Mouse (Mus musculus) E14TG2a.4 (cell line): ENCODE measurements around the gene Flrt1.
A peak's percentile ranks its signal among the peaks of the same experiment; 100 is the strongest.

ENCODE experiments used
- H3K27me3 ChIP-seq: 2 replicates; pipeline ENCODE4 v1.6.1; 2014; ENCODE audit warnings: low read length, control low read depth; ENCODE audit not compliant: insufficient read depth
- H3K36me3 ChIP-seq: 2 replicates; pipeline ENCODE4 v1.6.1; 2014; ENCODE audit warnings: low read length, control low read depth; ENCODE audit not compliant: insufficient read depth
- H3K4me1 ChIP-seq: replicated peaks from 2 replicates; pipeline ENCODE4 v1.6.1; 2014; ENCODE audit warnings: low read depth, low read length, control low read depth
- H3K4me3 ChIP-seq: replicated peaks from 2 replicates; pipeline ENCODE4 v1.5.1; 2014; ENCODE audit warnings: mild to moderate bottlenecking, low read length
- H3K9me3 ChIP-seq: 2 replicates; pipeline ENCODE4 v1.6.1; 2014; ENCODE audit warnings: low read length, control low read depth
- CTCF ChIP-seq: conservative IDR thresholded peaks from 2 replicates; pipeline ENCODE4 v1.5.1; 2014; ENCODE audit warnings: low read length
- NANOG ChIP-seq: IDR thresholded peaks from 2 replicates; pipeline ENCODE4 v1.6.1; 2014; ENCODE audit warnings: borderline replicate concordance, low read length, mixed read lengths
- POU5F1 ChIP-seq: IDR thresholded peaks from 2 replicates; pipeline ENCODE4 v1.6.1; 2014; ENCODE audit warnings: low read length, borderline replicate concordance

Flrt1 gene

DNA sequence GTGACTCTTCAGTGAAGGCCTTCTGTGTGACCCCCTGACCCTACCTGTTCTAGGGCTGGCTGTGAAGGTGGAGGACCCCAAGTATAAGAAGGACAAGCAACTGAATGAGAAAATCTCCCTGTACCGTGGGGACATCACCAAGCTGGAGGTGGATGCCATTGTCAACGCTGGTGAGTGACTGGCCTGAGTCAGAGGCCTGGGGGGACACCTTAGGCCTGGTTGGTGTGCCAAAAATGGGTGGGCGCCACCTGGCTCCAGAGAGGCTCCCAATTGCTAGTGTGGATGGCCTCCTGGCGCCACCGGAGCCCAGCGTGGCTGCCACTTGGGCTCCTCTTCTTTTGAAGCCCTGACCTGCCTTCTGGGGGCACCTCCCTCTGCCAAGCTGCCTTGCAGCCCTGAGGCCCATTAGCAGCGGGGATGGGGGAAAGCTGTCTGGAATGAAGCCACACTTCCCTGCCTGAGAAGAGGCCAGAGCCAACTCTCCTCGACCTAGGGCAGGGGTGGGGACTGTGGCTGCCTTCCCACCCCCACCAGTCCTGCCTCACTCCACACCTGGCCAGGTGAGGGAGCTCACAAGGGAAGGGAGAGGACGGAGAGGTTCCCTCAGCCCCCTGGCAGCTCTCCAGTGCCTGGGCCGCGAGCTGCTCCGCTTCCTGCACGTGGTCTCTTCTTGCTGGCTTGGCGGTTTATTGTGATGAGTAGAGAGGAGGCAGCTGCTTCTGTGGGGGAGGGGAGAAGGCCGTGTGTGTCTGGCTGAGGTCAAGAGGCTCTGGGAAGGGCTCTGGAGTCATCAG lies 39.3 kb downstream of the Flrt1 start:
- Histone ChIP-seq H3K27me3 (peaks cover 54% of the 10 kb centered on the region), H3K36me3 (no peaks in the 10 kb centered on the region), H3K4me3 (peak overlapping the region; percentile 57), H3K9me3 (no peaks in the 10 kb centered on the region), H3K4me1 (peaks cover 76% of the 10 kb centered on the region)
- TF ChIP-seq NANOG: no peak
- no peak for TF ChIP-seq CTCF
- TF ChIP-seq POU5F1: no peak

DNA sequence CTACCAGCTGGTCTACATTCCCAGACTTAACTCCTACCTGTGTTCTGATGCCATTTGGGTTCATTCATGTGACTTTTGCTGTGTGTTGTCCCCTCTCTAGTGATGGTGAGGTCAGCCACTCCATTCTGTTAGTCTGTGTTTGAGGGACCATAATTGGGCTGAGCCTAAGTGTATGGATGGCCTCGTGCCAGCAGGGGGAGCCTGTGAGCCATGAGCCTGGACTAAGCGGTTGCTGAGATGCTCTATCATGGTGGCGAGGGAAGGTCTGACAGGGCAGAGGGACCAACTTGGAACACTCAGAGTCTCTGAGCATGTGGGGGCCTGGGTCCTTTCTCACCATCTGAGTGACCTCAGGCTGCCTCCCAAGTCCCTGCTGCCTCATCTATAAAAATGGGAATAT lies 41.0 kb downstream of the Flrt1 start:
- Histone ChIP-seq H3K36me3 (0 out of 2 replicates have a peak, but pooled peaks cover 6% of the 10 kb centered on the region), H3K27me3 (peaks cover 38% of the 10 kb centered on the region), H3K9me3 (no peaks in the 10 kb centered on the region), H3K4me1 (peaks cover 64% of the 10 kb centered on the region), H3K4me3 (no peak overlapping the region)
- TF ChIP-seq CTCF (peak; percentile 99), NANOG (no peak), POU5F1 (no peak)

- TF ChIP-seq CTCF (no peak), NANOG (no peak), POU5F1 (no peak)
- Histone ChIP-seq H3K4me1 (peaks cover 69% of the 10 kb centered on the region), H3K9me3 (no peaks in the 10 kb centered on the region), H3K27me3 (peaks cover 26% of the 10 kb centered on the region), H3K36me3 (0 out of 2 replicates have a peak, but pooled peaks cover 6% of the 10 kb centered on the region), H3K4me3 (no peak overlapping the region)
Observed at GRCm38 (mm10) chr19:7062916-7063315, 42.6 kb downstream of the Flrt1 start.

DNA sequence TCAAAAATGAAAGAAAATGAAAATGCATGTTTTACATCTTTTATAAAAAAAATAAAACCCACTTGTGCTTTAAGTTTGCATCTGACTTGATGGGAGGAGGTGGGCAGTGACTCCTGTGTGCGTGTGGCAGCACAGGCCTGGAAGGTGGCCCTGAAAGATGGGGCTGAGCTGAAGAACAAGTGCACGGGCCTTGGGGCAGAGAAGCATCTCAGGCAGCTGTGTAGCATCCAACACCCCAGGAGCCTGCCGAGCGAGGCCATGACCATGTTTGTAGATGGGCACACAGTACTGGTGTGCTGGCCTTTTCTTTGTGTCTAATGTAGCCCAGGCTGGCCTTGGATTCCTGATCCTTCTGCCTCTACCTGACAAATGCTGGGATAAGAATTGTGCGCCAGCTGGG lies 43.4 kb downstream of the Flrt1 start:
- Histone ChIP-seq H3K36me3 (0 out of 2 replicates have a peak, but pooled peaks cover 6% of the 10 kb centered on the region), H3K9me3 (no peaks in the 10 kb centered on the region), H3K4me3 (no peak overlapping the region), H3K27me3 (peaks cover 21% of the 10 kb centered on the region), H3K4me1 (peaks cover 67% of the 10 kb centered on the region)
- TF ChIP-seq CTCF: no peak
- no peak for TF ChIP-seq POU5F1
- TF ChIP-seq NANOG: no peak

DNA sequence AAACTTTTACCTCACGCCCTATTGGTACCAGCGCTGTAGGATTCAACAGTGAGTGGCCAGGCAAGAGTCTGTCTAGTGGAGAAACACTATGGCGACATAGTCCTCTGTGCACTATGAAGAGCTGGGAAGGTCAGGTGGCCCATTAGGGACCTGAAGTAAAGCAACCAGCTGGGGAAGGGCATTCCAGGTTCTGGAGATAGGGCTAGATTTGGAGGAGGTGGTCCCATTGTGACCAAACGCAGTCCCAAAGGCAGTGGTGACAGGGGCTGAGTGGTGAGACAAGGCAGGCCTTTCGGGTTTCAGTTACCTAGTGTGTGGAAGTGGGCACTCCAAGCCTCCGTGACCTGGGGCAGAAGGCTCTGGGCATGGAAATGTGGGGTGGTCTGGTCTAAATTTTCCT lies 47.0 kb downstream of the Flrt1 start:
- Histone ChIP-seq H3K9me3 (no peaks in the 10 kb centered on the region), H3K4me1 (peaks cover 71% of the 10 kb centered on the region), H3K4me3 (peak overlapping the region; percentile 85), H3K27me3 (peaks cover 10% of the 10 kb centered on the region; the same call in 1 of the 2 replicates), H3K36me3 (0 out of 2 replicates have a peak, but pooled peaks cover 6% of the 10 kb centered on the region)
- TF ChIP-seq NANOG (no peak), POU5F1 (no peak), CTCF (no peak)

DNA sequence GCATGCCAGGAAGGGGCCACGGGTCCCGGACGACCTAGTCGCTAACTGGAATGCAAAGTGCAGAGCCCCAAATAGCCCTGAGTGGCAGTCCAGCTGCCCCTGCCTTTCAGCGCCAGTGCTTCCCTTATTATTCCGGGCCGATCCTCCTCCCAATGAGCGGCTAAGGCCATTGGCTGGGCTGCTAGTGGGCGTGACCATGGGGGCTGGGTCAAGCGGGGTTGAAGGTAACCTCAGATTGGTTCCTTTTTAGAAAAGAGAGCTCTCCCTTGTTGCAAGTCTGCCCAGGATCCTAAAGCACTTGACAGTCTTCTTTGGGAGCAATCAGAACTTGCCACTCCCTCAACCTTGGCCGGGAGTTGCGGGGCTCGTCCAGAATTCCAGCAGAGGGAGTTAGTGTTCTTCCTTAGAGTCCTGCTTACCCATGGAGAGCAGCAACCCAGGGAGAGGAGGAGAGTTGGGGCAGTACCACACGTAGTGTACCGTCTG lies 47.8 kb downstream of the Flrt1 start:
- TF ChIP-seq NANOG (peak; percentile 33; the same call in 1 of the 2 replicates), POU5F1 (no peak), CTCF (peak; percentile 30)
- Histone ChIP-seq H3K4me1 (peaks cover 67% of the 10 kb centered on the region), H3K27me3 (peaks cover 10% of the 10 kb centered on the region; the same call in 1 of the 2 replicates), H3K4me3 (peak overlapping the region; percentile 85), H3K9me3 (no peaks in the 10 kb centered on the region), H3K36me3 (0 out of 2 replicates have a peak, but pooled peaks cover 6% of the 10 kb centered on the region)

DNA sequence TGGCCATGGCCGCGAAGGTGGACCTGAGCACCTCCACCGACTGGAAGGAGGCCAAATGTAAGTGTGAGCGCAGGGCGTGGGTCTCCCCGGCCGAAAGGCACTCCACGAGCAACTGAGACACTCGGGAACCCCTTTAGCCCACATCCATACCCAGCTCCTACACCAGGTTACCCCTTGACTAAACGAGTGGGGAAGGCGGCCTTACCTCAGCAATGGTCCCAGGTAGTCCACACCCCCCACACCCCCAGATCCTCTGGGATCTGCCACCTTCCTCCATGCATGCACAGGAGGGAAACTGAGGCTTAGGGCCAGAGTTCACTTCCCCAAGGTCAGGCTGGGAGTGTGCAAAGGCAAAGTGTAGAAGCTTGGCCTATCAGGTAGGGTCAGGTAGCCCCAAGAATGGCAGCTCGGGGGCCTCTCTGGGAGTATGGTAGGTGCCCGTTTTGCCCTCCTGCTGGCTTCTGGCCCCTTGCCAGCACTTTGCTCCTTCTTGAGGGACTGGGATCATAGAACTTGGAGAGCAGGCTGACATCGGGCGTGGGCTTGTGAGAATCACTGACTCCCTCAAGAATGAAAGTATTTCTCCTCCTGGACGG lies 48.3 kb downstream of the Flrt1 start:
- TF ChIP-seq NANOG (no peak), POU5F1 (no peak), CTCF (no peak)
- Histone ChIP-seq H3K4me1 (peaks cover 67% of the 10 kb centered on the region), H3K36me3 (0 out of 2 replicates have a peak, but pooled peaks cover 6% of the 10 kb centered on the region), H3K27me3 (peaks cover 10% of the 10 kb centered on the region; the same call in 1 of the 2 replicates), H3K4me3 (peak overlapping the region; percentile 85), H3K9me3 (no peaks in the 10 kb centered on the region)
